Mouse (Mus musculus) MEL (cell line): ENCODE measurements around the gene Dguok. TPM values are rescaled to one million over a fixed set of nuclear protein-coding genes. Genes with fewer than 3 reads are reported as not detected.
A peak's percentile ranks its signal among the peaks of the same experiment; 100 is the strongest.

ENCODE experiments used
- DNase-seq: peaks from one replicate; pipeline ENCODE4 v3.0.0; 2011; ENCODE audit warnings: low read depth, low spot score
- H3K27ac ChIP-seq: 2 replicates; pipeline ENCODE4 v1.5.1; 2012; ENCODE audit warnings: low read depth, mild to moderate bottlenecking, control low read depth, low read length, moderate library complexity; ENCODE audit not compliant: control insufficient read depth
- H3K27me3 ChIP-seq, 2 experiments: fragments of 150-350 bp in 1 of 2; sonication (generic) in 1 of 2; 2 replicates each; pipeline ENCODE4 v1.6.1; 2012; ENCODE audit warnings: low read length in 2 of 2, mild to moderate bottlenecking in 2 of 2, improper control_type of control experiment in 1 of 2, moderate library complexity in 1 of 2; ENCODE audit not compliant: insufficient read depth in 2 of 2, control insufficient read depth in 1 of 2
- H3K36me3 ChIP-seq, 2 experiments: 2 replicates each; pipeline ENCODE4 v1.6.1; 2012 to 2014; ENCODE audit warnings: low read length in 2 of 2, improper control_type of control experiment in 1 of 2, inconsistent platforms in 1 of 2, mild to moderate bottlenecking in 1 of 2; ENCODE audit not compliant: insufficient read depth in 2 of 2, control insufficient read depth in 1 of 2
- H3K4me1 ChIP-seq, 2 experiments: fragments of 150-350 bp in 1 of 2; sonication (generic) in 1 of 2; 2 replicates each; pipeline ENCODE4 v1.6.1; 2012; ENCODE audit warnings: low read length in 2 of 2, improper control_type of control experiment in 1 of 2, mild to moderate bottlenecking in 1 of 2; ENCODE audit not compliant: insufficient read depth in 2 of 2, control insufficient read depth in 1 of 2
- H3K4me3 ChIP-seq, 2 experiments: fragments of 150-350 bp in 1 of 2; sonication (generic) in 1 of 2; 2 replicates each; pipeline ENCODE4 v1.5.1; 2012; ENCODE audit warnings: low read depth in 2 of 2, low read length in 2 of 2, mild to moderate bottlenecking in 2 of 2, moderate library complexity in 2 of 2, control low read depth in 1 of 2, improper control_type of control experiment in 1 of 2; ENCODE audit not compliant: control insufficient read depth in 1 of 2, insufficient read depth in 1 of 2
- H3K79me2 ChIP-seq: 2 replicates; pipeline ENCODE4 v1.6.1; 2012; ENCODE audit warnings: mild to moderate bottlenecking, low read length, moderate library complexity; ENCODE audit not compliant: control insufficient read depth, poor library complexity, insufficient read depth
- H3K9ac ChIP-seq: 2 replicates; pipeline ENCODE4 v1.6.1; 2012; ENCODE audit warnings: low read depth, mild to moderate bottlenecking, control low read depth, low read length, moderate library complexity; ENCODE audit not compliant: control insufficient read depth, poor library complexity, severe bottlenecking
- H3K9me3 ChIP-seq: fragments of 150-350 bp; sonication (generic); replicated peaks from 2 replicates; pipeline ENCODE4 v1.6.1; 2012; ENCODE audit warnings: mild to moderate bottlenecking, low read length, improper control_type of control experiment, moderate library complexity; ENCODE audit not compliant: insufficient read depth
- BHLHE40 ChIP-seq: IDR thresholded peaks from 2 replicates; pipeline ENCODE4 v1.6.1; 2012; ENCODE audit warnings: low read depth, mild to moderate bottlenecking, inconsistent platforms, low read length, improper control_type of control experiment, borderline replicate concordance
- CHD1 ChIP-seq: IDR thresholded peaks from 2 replicates; pipeline ENCODE4 v1.6.1; 2012; ENCODE audit warnings: low read depth, mild to moderate bottlenecking, inconsistent platforms, low read length, improper control_type of control experiment
- ELF1 ChIP-seq: IDR thresholded peaks from 2 replicates; pipeline ENCODE4 v1.6.1; 2014; ENCODE audit warnings: low read depth, mild to moderate bottlenecking, inconsistent platforms, low read length, improper control_type of control experiment, moderate library complexity
- EP300 ChIP-seq, 2 experiments: IDR thresholded peaks; 2 replicates each; pipeline ENCODE4 v1.6.1; 2011; ENCODE audit warnings: improper control_type of control experiment in 2 of 2, low read length in 2 of 2, low read depth in 1 of 2, mild to moderate bottlenecking in 1 of 2
- ETS1 ChIP-seq: IDR thresholded peaks from 2 replicates; pipeline ENCODE4 v1.6.1; 2012; ENCODE audit warnings: low read depth, mild to moderate bottlenecking, inconsistent platforms, low read length, improper control_type of control experiment, moderate library complexity
- GATA1 ChIP-seq: IDR thresholded peaks from 2 replicates; pipeline ENCODE4 v1.6.1; 2011; ENCODE audit warnings: low read depth, low read length, improper control_type of control experiment
- JUND ChIP-seq: IDR thresholded peaks from 2 replicates; pipeline ENCODE4 v1.6.1; 2011; ENCODE audit warnings: low read depth, mild to moderate bottlenecking, improper control_type of control experiment, low read length
- KAT2A ChIP-seq: conservative IDR thresholded peaks from 2 replicates; pipeline ENCODE4 v1.6.1; 2012; ENCODE audit warnings: low read depth, low read length, improper control_type of control experiment, inconsistent platforms
- MAFK ChIP-seq: IDR thresholded peaks from 2 replicates; pipeline ENCODE4 v1.6.1; 2011; ENCODE audit warnings: low read depth, mild to moderate bottlenecking, low read length, improper control_type of control experiment, borderline replicate concordance
- MAZ ChIP-seq: IDR thresholded peaks from 2 replicates; pipeline ENCODE4 v1.6.1; 2012; ENCODE audit warnings: low read depth, mild to moderate bottlenecking, inconsistent platforms, low read length, improper control_type of control experiment
- MEF2A ChIP-seq: IDR thresholded peaks from 2 replicates; pipeline ENCODE4 v1.6.1; 2014; ENCODE audit warnings: low read depth, mild to moderate bottlenecking, inconsistent platforms, low read length, improper control_type of control experiment; ENCODE audit not compliant: poor library complexity, insufficient replicate concordance, severe bottlenecking; ENCODE audit errors: extremely low read depth
- MYC ChIP-seq: IDR thresholded peaks from 2 replicates; pipeline ENCODE4 v1.6.1; 2011; ENCODE audit warnings: low read depth, mild to moderate bottlenecking, low read length, improper control_type of control experiment, moderate library complexity
- NELFE ChIP-seq: IDR thresholded peaks from 2 replicates; pipeline ENCODE4 v1.6.1; 2011; ENCODE audit warnings: low read depth, low read length, improper control_type of control experiment
- POLR2AphosphoS5 ChIP-seq: IDR thresholded peaks from 2 replicates; pipeline ENCODE4 v1.6.1; 2012; ENCODE audit warnings: low read depth, borderline replicate concordance, mild to moderate bottlenecking, inconsistent platforms, low read length, moderate library complexity, mixed read lengths
- SIN3A ChIP-seq: IDR thresholded peaks from 2 replicates; pipeline ENCODE4 v1.6.1; 2012; ENCODE audit warnings: low read length, improper control_type of control experiment, inconsistent platforms
- TBP ChIP-seq: IDR thresholded peaks from 2 replicates; pipeline ENCODE4 v1.8.0; 2011; ENCODE audit warnings: low read depth, low read length, improper control_type of control experiment
- TCF12 ChIP-seq: IDR thresholded peaks from 2 replicates; pipeline ENCODE4 v1.6.1; 2014; ENCODE audit warnings: low read depth, mild to moderate bottlenecking, inconsistent platforms, low read length, improper control_type of control experiment, moderate library complexity
- UBTF ChIP-seq: IDR thresholded peaks from 2 replicates; pipeline ENCODE4 v1.6.1; 2012; ENCODE audit warnings: low read depth, mild to moderate bottlenecking, inconsistent platforms, low read length, improper control_type of control experiment, moderate library complexity, borderline replicate concordance; ENCODE audit not compliant: insufficient read depth
- USF2 ChIP-seq, 2 experiments: IDR thresholded peaks; 2 replicates each; pipeline ENCODE4 v1.6.1; 2011 to 2012; ENCODE audit warnings: improper control_type of control experiment in 2 of 2, low read length in 2 of 2, borderline replicate concordance in 1 of 2, inconsistent platforms in 1 of 2, low read depth in 1 of 2, mild to moderate bottlenecking in 1 of 2; ENCODE audit not compliant: insufficient read depth in 1 of 2
- ZKSCAN1 ChIP-seq: IDR thresholded peaks from 2 replicates; pipeline ENCODE4 v1.6.1; 2012; ENCODE audit warnings: low read depth, mild to moderate bottlenecking, inconsistent platforms, low read length, improper control_type of control experiment, moderate library complexity
- ZMIZ1 ChIP-seq: IDR thresholded peaks from 2 replicates; pipeline ENCODE4 v1.6.1; 2012; ENCODE audit warnings: low read depth, mild to moderate bottlenecking, inconsistent platforms, low read length, improper control_type of control experiment, moderate library complexity
- ZNF384 ChIP-seq: IDR thresholded peaks from 2 replicates; pipeline ENCODE4 v1.6.1; 2012; ENCODE audit warnings: low read depth, mild to moderate bottlenecking, inconsistent platforms, low read length, improper control_type of control experiment
- polyA plus RNA-seq, 2 experiments: library from polyadenylated mRNA; stranded (reverse) in 1 of 2; unstranded in 1 of 2; fragments of >175 nt in 1 of 2; fragments of >200 nt in 1 of 2; gene quantifications; 2 replicates each; pipeline versions ENCODE4 v1.2.1 to v1.2.4; 2012; ENCODE audit warnings: low replicate concordance in 2 of 2, low read depth in 1 of 2; ENCODE audit not compliant: insufficient read length in 2 of 2, insufficient read depth in 1 of 2, missing spikeins in 1 of 2
- total RNA-seq: library from RNA; depleted of rRNA; stranded (reverse); fragments of 300-350 nt; gene quantifications from 2 replicates; pipeline ENCODE4 v1.2.3, GENCODE M21; 2012

Gene Dguok
- total and polyA plus RNA-seq, 3 experiments: 13.4 to 21.0 TPM; not detected in 1

DNA sequence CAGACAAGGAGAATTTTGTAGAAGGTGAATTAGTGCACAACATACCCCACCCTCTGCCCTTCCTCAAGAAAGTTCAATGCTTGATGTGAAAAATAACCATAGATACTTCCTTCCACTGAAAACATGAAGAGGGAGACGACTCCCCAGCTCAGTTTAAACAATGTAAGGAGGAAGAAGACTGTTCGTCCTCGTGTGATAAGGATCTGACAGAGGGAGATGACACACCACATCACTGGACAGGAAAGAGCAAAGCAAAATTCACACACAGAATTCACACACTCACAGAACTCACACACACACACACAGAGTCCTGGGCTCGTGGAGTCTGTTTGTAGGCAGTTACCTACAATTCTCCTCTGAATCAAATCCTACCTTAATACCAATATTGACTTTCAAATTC, 16.1 kb downstream of the Dguok start:
- Histone ChIP-seq H3K4me1 (no peaks in the 10 kb centered on the region; a peak in 1 of 4 replicates), H3K27me3 (no peaks in the 10 kb centered on the region), H3K9me3 (no peaks in the 10 kb centered on the region), H3K9ac (no peak overlapping the region), H3K27ac (no peak overlapping the region), H3K36me3 (peaks cover 0 to 2% of the 10 kb centered on the region in 2 experiments; a peak in 3 of 4 replicates), H3K4me3 (no peak overlapping the region), H3K79me2 (no peaks in the 10 kb centered on the region; the same call in 1 of the 2 replicates)
- 0 out of 2 replicates have a peak, but pooled peaks have one; percentile 23 for TF ChIP-seq GATA1
- TF ChIP-seq JUND: no peak
- TF ChIP-seq ETS1: no peak
- DNase-seq: no peak

GRCm38 (mm10) chr6:83488200-83488599, 18.6 kb downstream of the Dguok start:
- H3K9ac ChIP-seq: no peak overlapping the region
- TF ChIP-seq EP300 (IDR thresholded peaks at IDR 0.05; ENCODE audit: low read depth in 1 of 2, low read length in 2 of 2) (no peak), ELF1 (no peak), TCF12 (no peak), TBP (no peak), SIN3A (no peak)
- no peaks in the 10 kb centered on the region; a peak in 1 of 4 replicates for H3K4me1 ChIP-seq
- DNase-seq: no peak
- no peak overlapping the region for H3K27ac ChIP-seq
- H3K36me3 ChIP-seq: peaks cover 0 to 2% of the 10 kb centered on the region in 2 experiments; a peak in 3 of 4 replicates
- H3K79me2 ChIP-seq: no peaks in the 10 kb centered on the region; the same call in 1 of the 2 replicates
- no peaks in the 10 kb centered on the region for H3K27me3 ChIP-seq
- H3K4me3 ChIP-seq: no peak overlapping the region
- no peaks in the 10 kb centered on the region for H3K9me3 ChIP-seq

DNA sequence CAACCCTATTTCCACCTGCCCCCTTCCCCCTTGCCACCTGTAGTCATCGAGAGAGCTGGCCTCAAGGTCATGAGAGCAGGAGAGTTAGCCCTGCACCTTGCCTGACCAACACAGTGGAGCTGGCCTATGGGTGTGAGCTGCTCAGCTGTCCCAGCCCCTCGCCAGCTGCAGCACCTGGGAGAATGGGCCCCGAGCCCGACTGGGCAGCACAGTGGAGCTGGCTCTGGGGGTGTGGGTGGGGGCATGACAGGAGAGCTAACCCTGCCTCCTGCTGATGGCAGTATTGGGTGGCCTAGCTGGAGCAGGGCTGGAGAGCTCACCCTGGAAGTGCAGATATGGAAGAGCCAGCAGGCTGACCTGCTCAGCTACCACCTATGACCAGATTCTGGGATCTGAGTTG, 19.5 kb downstream of the Dguok start:
- Histone ChIP-seq H3K79me2 (no peaks in the 10 kb centered on the region; the same call in 1 of the 2 replicates), H3K4me3 (no peak overlapping the region), H3K27me3 (no peaks in the 10 kb centered on the region), H3K9me3 (no peaks in the 10 kb centered on the region), H3K9ac (no peak overlapping the region), H3K36me3 (peaks cover 0 to 2% of the 10 kb centered on the region in 2 experiments; a peak in 3 of 4 replicates), H3K4me1 (peaks cover 4 to 6% of the 10 kb centered on the region in 2 experiments; a peak in 2 of 4 replicates), H3K27ac (no peak overlapping the region)
- no peak for DNase-seq
- TF ChIP-seq POLR2AphosphoS5 (no peak), NELFE (no peak), ZMIZ1 (no peak), MAFK (no peak), TBP (no peak), ZNF384 (no peak), ETS1 (no peak), MAZ (no peak), BHLHE40 (no peak), CHD1 (no peak), TCF12 (no peak), USF2 (IDR thresholded peaks at IDR 0.05; ENCODE audit: borderline replicate concordance in 1 of 2, insufficient read depth in 1 of 2, low read depth in 1 of 2, low read length in 2 of 2) (no peak), UBTF (no peak), MYC (no peak), EP300 (IDR thresholded peaks at IDR 0.05; ENCODE audit: low read depth in 1 of 2, low read length in 2 of 2) (no peak), MEF2A (no peak), ZKSCAN1 (no peak), KAT2A (no peak)
